Mouse (Mus musculus) cerebellum, adult 11-12 months (tissue): ENCODE results near the gene Rab3a.

ENCODE experiments used
- DNase-seq: peaks from one replicate; pipeline ENCODE4 v3.0.0; 2022

Gene Rab3a

GRCm38 (mm10) chr8:70803761-70804480 lies 49.4 kb downstream of the Rab3a start:
- no peak for DNase-seq

- DNase-seq = no peak
Measured at GRCm38 (mm10) chr8:70804481-70805206, 50.2 kb downstream of the Rab3a start, which contains the start of gene Mast3. TSS of gene Mast3 (minus strand) at chr8:70805054.

- DNase-seq = no peak
Measured at GRCm38 (mm10) chr8:70806541-70806940, 52.1 kb downstream of the Rab3a start.

GRCm38 (mm10) chr8:70807304-70807703 lies 52.8 kb downstream of the Rab3a start:
- DNase-seq = peak; percentile 31

- DNase-seq = no peak
Measured at GRCm38 (mm10) chr8:70808239-70808638, 53.8 kb downstream of the Rab3a start, which contains the start of gene Il12rb1. TSS of gene Il12rb1 (plus strand) at chr8:70808449.
